Mouse (Mus musculus): ENCODE data around the gene Avpr1b. TPM values are rescaled to one million over a fixed set of nuclear protein-coding genes. Genes with fewer than 3 reads are reported as not detected.

Gene Avpr1b
- total RNA-seq (2014; fragmentation: Nextera tagmentation) (not detected in 2 replicates), total RNA-seq (2017) (not detected in 2 replicates)

GRCm38 (mm10) chr1:131598905-131599304, at the start of gene Avpr1b:
Gene Avpr1b, plus strand, starts transcription at chr1:131599239.
- no peak for ATAC-seq (replicated peaks; ENCODE audit: poor library complexity, severe bottlenecking)

- ATAC-seq (replicated peaks; ENCODE audit: poor library complexity, severe bottlenecking), result no peak
Measured at GRCm38 (mm10) chr1:131551956-131552355, 47.1 kb upstream of the Avpr1b start.

DNA sequence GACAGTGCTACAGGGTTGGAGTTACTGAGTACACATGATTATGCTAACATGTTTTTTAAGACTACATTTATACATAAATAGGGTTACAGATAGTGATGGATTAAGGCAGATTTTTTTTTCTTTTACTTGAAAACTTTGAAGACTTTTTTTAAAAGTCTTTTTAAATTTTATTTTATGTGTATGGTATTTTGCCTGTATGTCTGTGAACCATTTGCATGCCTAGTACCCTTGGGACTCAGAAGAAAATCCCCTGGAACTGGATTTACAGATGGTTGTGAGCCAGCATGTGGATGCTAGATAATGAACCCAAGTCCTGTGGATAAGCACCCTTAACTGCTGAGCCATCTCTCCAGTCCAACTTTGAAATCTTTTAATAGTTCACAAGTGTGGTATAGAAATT, 45.6 kb upstream of the Avpr1b start:
- ATAC-seq (replicated peaks; ENCODE audit: poor library complexity, severe bottlenecking), result no peak

DNA sequence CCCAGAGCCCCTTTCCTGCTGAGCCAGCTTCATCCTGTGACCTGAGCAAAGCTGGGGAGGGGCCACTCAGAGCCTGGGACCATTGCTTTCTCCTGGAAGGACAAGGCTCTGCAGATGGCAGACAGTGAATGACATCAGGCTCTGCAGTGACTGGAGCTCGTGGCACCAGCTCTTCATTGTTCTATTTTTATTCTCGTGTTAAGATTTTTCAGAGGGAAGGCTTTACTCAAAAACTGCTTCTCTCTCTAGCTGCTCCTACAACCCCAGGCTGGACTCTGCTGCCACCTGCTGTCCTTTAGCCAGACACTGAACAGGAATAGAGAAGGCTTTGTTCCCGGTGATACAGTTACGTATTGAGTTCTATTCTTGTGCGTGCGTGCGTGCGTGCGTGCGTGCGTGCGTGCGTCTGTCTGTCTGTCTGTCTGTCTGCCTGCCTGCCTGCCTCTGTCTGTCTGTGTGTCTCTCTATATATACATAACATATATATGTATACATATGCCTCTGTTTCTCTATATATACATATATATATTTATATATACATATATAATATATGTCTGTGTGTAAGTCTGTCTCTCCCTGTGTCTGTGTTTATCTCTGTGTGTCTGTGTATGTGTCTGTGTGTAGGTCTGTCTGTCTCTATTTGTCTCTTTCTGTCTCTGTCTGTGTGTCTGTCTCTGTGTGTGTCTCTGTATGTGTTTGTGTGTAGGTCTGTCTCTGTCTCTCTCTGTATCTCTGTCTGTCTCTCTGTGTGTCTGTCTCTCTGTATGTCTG, 43.8 kb upstream of the Avpr1b start:
- peak; percentile 99 for ATAC-seq (replicated peaks; ENCODE audit: poor library complexity, severe bottlenecking)

DNA sequence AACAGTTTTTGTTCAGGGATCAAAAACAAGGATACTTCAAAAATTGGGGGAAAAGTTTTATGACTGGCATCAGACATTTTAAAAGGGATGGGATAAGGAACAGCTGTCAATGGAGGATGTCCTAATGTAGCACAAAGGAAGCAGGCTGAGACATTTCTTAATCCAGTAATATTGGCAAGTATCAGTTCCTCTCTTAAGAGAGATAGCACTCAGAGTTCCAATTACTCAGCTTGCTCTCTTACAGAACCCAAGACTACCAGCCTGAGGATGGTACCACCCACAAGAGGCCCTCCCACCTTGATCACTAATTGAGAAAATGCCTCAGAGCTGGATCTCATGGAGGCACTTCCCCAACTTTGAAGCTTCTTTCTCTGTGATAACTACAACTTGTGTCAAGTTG, 38.5 kb upstream of the Avpr1b start:
- ATAC-seq (replicated peaks; ENCODE audit: poor library complexity, severe bottlenecking), result peak; percentile 74

GRCm38 (mm10) chr1:131562081-131562480, 37.0 kb upstream of the Avpr1b start:
- ATAC-seq (replicated peaks; ENCODE audit: poor library complexity, severe bottlenecking), result no peak

GRCm38 (mm10) chr1:131566056-131566455, 33.0 kb upstream of the Avpr1b start:
- peak; percentile 86 for ATAC-seq (replicated peaks; ENCODE audit: poor library complexity, severe bottlenecking)

DNA sequence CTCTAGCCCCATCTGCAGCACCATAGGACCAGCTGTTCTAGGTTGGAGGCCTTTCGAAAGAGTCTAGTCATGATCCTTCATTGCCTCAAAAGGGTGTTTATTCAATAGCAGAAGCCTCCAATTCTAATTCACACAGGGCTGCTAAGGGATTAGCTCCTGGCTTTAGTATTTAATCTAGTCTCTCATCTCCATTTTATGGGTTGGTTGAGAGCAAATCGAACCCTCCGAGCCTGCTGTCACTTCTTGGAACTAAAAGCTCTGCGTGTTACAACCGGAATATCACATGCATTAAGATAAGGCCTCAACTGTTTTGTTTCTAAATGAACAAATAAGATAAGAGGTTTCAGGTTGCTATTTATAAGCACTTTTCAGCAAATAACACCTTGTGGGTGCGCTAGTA, 29.3 kb upstream of the Avpr1b start:
- ATAC-seq (replicated peaks; ENCODE audit: poor library complexity, severe bottlenecking), result no peak

GRCm38 (mm10) chr1:131570391-131570790, 28.6 kb upstream of the Avpr1b start:
- ATAC-seq (replicated peaks; ENCODE audit: poor library complexity, severe bottlenecking), result no peak

- ATAC-seq (replicated peaks; ENCODE audit: poor library complexity, severe bottlenecking), result peak; percentile 77
Measured at GRCm38 (mm10) chr1:131573721-131574120, 25.3 kb upstream of the Avpr1b start.

DNA sequence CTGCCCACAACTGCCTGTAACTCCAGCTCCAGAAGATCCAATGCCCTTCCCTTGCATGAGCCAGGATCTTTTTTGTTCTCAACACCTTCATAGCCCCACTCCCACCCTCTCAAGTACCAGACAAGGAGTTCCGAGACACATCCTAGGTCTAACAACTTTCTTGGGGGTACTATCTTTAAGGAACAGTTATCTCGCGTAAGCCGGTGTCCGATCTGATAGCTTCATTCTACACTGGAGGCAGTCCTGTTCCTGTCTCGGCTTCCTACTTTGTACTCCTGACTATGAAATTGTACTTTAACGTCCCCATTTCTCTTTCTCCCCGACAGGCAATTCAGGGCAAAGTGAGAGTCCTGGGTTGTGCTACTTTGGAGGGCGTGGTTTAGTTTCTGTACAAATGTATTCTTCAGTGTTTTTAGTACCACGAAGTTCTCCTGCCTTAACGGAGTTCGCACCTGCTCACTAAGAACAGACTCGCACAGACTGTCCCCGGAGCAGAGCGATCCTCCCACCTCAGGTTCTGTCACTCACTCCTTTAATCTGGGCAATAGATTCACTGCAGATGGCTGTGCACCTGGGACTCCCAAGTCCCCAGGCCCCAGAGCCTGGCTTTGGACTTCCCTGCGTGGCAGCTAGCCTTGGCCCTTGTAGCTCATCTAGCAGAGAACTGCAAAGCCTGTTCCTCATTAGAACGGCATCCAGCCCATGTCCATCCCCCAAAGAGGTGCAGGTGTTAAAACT, 19.9 kb upstream of the Avpr1b start:
- no peak for ATAC-seq (replicated peaks; ENCODE audit: poor library complexity, severe bottlenecking)

GRCm38 (mm10) chr1:131580389-131580788, 18.6 kb upstream of the Avpr1b start:
- no peak for ATAC-seq (replicated peaks; ENCODE audit: poor library complexity, severe bottlenecking)

GRCm38 (mm10) chr1:131583598-131583997, 15.4 kb upstream of the Avpr1b start:
- ATAC-seq (replicated peaks; ENCODE audit: poor library complexity, severe bottlenecking), result no peak

GRCm38 (mm10) chr1:131586836-131587235, 12.2 kb upstream of the Avpr1b start:
- ATAC-seq (replicated peaks; ENCODE audit: poor library complexity, severe bottlenecking), result no peak

- peak; percentile 33; the same call in 1 of the 2 replicates for ATAC-seq (replicated peaks; ENCODE audit: poor library complexity, severe bottlenecking)
Measured at GRCm38 (mm10) chr1:131600314-131600713, 1.3 kb downstream of the Avpr1b start.

DNA sequence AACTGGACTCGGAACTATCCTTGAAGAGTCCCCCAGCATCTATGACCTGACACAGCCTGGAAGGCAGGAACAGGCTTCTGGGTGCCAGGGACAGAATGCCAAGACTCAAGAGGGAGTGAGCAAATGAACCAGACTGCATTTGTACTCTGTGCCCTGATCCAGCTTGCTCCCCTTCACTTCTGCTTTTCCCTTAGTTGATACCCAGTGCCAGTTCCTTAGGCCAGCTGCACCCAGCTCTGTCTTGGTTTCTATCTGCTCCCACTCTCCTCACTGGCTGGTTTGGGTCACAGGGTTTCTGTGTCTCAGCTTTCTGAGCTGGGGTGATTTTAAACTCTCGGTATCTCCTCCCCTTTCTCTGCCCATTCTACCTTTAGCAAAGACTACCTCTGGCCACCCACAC, 7.7 kb downstream of the Avpr1b start:
- ATAC-seq (replicated peaks; ENCODE audit: poor library complexity, severe bottlenecking), result peak; percentile 96

- ATAC-seq (replicated peaks; ENCODE audit: poor library complexity, severe bottlenecking), result no peak
Measured at GRCm38 (mm10) chr1:131612556-131613155, 13.6 kb downstream of the Avpr1b start.

DNA sequence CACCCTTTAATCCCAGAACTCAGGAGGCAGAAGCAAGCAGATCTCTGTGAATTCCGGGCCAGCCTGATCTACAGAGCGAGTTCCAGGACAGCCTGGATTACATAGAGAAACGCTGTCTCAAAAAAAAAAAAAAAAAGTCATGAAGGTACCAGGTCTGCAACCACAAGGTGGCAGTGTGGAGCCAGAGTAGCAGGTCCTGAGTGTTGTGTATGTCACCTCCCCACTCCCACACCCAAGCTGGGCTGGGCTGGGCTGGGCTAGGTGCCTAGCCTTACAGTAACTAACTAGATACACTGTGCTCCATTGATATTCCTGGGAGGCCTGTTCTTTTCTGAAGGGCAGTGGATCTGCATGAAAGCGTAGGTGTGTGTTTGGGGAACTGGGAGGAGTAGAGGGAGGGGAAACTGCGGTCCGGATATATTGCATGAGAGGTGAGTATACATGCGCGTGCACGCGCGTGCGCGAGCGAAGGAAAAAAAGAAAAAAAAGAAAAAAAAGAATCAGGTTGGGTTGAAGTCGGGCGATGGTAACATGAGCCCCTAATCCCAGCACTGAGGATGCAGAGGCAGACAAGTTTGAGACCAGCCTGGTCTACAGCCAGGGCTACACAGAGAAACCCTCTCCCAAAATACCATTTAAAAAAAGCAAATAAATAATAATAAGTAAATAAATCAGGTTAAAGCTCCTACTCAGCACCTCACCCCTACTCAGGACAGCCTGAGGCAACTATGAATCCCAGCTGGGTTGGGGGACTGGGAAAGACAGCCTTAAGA, 14.5 kb downstream of the Avpr1b start:
- peak; percentile 97 for ATAC-seq (replicated peaks; ENCODE audit: poor library complexity, severe bottlenecking)

GRCm38 (mm10) chr1:131614641-131615040, 15.6 kb downstream of the Avpr1b start:
- ATAC-seq (replicated peaks; ENCODE audit: poor library complexity, severe bottlenecking), result no peak

GRCm38 (mm10) chr1:131616131-131616530, 17.1 kb downstream of the Avpr1b start:
- ATAC-seq (replicated peaks; ENCODE audit: poor library complexity, severe bottlenecking), result no peak
